Mouse (Mus musculus): ENCODE measurements at regions not wholly inside any gene's neighbourhood (a gene's known extent, or its start where the extent isn't known, plus 50 kb on each side); places are given as distances from the start of the nearest gene placed in this dataset.

GRCm38 (mm10) chr12:106446876-106447532, 437.0 kb downstream of the Vrk1 start:
- Histone ChIP-seq H3K9me3 (replicated peaks; ENCODE audit: insufficient read depth, low read length) (no peaks in the 10 kb centered on the region), H3K4me1 (ENCODE audit: control insufficient read depth in 1 of 2, insufficient read depth in 2 of 2, low read length in 2 of 2) (no peaks in the 10 kb centered on the region), H3K79me2 (ENCODE audit: control insufficient read depth, insufficient read depth, low read length, poor library complexity) (no peaks in the 10 kb centered on the region), H3K27me3 (ENCODE audit: control insufficient read depth in 1 of 2, insufficient read depth in 2 of 2, low read length in 2 of 2) (no peaks in the 10 kb centered on the region), H3K9ac (ENCODE audit: control insufficient read depth, low read depth, low read length, poor library complexity, severe bottlenecking) (no peak overlapping the region), H3K27ac (ENCODE audit: control insufficient read depth, low read depth, low read length) (no peak overlapping the region), H3K36me3 (ENCODE audit: control insufficient read depth in 1 of 2, insufficient read depth in 2 of 2, low read length in 2 of 2) (no peaks in the 10 kb centered on the region), H3K4me3 (ENCODE audit: control insufficient read depth in 1 of 2, insufficient read depth in 1 of 2, low read depth in 2 of 2, low read length in 2 of 2) (no peak overlapping the region)
- no peak for DNase-seq (ENCODE audit: low read depth, low spot score)
- TF ChIP-seq POLR2A (IDR thresholded peaks at IDR 0.05; ENCODE audit: control insufficient read depth in 1 of 2, insufficient read depth in 1 of 2, low read depth in 1 of 2, low read length in 2 of 2, poor library complexity in 1 of 2) (no peak), USF2 (IDR thresholded peaks at IDR 0.05; ENCODE audit: borderline replicate concordance in 1 of 2, insufficient read depth in 1 of 2, low read depth in 1 of 2, low read length in 2 of 2) (no peak), TCF12 (IDR thresholded peaks at IDR 0.05; ENCODE audit: low read depth, low read length) (no peak), SMC3 (IDR thresholded peaks at IDR 0.05; ENCODE audit: low read depth, low read length) (no peak), NELFE (IDR thresholded peaks at IDR 0.05; ENCODE audit: low read depth, low read length) (no peak), HCFC1 (IDR thresholded peaks at IDR 0.05; ENCODE audit: low read depth, low read length) (no peak), CTCF (IDR thresholded peaks at IDR 0.05 in 2 of 3, conservative IDR thresholded peaks at IDR 0.05 in 1 of 3; ENCODE audit: control insufficient read depth in 1 of 3, insufficient read depth in 1 of 3, low read depth in 2 of 3, low read length in 3 of 3, poor library complexity in 1 of 3, severe bottlenecking in 1 of 3) (no peak)

- H3K9me3 ChIP-seq (replicated peaks; ENCODE audit: insufficient read depth, low read length): no peaks in the 10 kb centered on the region
- DNase-seq (ENCODE audit: low read depth, low spot score): no peak
- no peak for TF ChIP-seq GABPA (IDR thresholded peaks at IDR 0.05; ENCODE audit: low read depth, low read length)
- no peak for TF ChIP-seq MXI1 (IDR thresholded peaks at IDR 0.05; ENCODE audit: low read depth, low read length)
- TF ChIP-seq EP300 (IDR thresholded peaks at IDR 0.05; ENCODE audit: low read depth in 1 of 2, low read length in 2 of 2): no peak
- no peak for TF ChIP-seq MEF2A (IDR thresholded peaks at IDR 0.05; ENCODE audit: extremely low read depth, insufficient replicate concordance, low read depth, low read length, poor library complexity, severe bottlenecking)
- no peak for TF ChIP-seq ETS1 (IDR thresholded peaks at IDR 0.05; ENCODE audit: low read depth, low read length)
- TF ChIP-seq NRF1 (IDR thresholded peaks at IDR 0.05; ENCODE audit: insufficient read depth, low read depth, low read length, poor library complexity, severe bottlenecking): no peak
- TF ChIP-seq MYC (IDR thresholded peaks at IDR 0.05; ENCODE audit: low read depth, low read length): no peak
- TF ChIP-seq CHD1 (IDR thresholded peaks at IDR 0.05; ENCODE audit: low read depth, low read length): no peak
- H3K79me2 ChIP-seq (ENCODE audit: control insufficient read depth, insufficient read depth, low read length, poor library complexity): no peaks in the 10 kb centered on the region
- no peak overlapping the region for H3K9ac ChIP-seq (ENCODE audit: control insufficient read depth, low read depth, low read length, poor library complexity, severe bottlenecking)
- H3K27ac ChIP-seq (ENCODE audit: control insufficient read depth, low read depth, low read length): no peak overlapping the region
- H3K4me3 ChIP-seq (ENCODE audit: control insufficient read depth in 1 of 2, insufficient read depth in 1 of 2, low read depth in 2 of 2, low read length in 2 of 2): no peak overlapping the region
- H3K27me3 ChIP-seq (ENCODE audit: control insufficient read depth in 1 of 2, insufficient read depth in 2 of 2, low read length in 2 of 2): no peaks in the 10 kb centered on the region
- H3K4me1 ChIP-seq (ENCODE audit: control insufficient read depth in 1 of 2, insufficient read depth in 2 of 2, low read length in 2 of 2): no peaks in the 10 kb centered on the region
- no peaks in the 10 kb centered on the region for H3K36me3 ChIP-seq (ENCODE audit: control insufficient read depth in 1 of 2, insufficient read depth in 2 of 2, low read length in 2 of 2)
Observed at GRCm38 (mm10) chr12:106448551-106448950, 438.5 kb downstream of the Vrk1 start.
